Mouse (Mus musculus) ovary, postnatal 14 days (tissue): ENCODE results near the gene Slc39a5.

Source experiments
- DNase-seq: peaks from one replicate; pipeline ENCODE4 v3.0.0; 2022; ENCODE audit warnings: low spot score

Slc39a5 gene

GRCm38 (mm10) chr10:128401056-128401455 lies at the start of gene Slc39a5:
Gene Slc39a5 (minus strand): TSS chr10:128401229.
- no peak for DNase-seq

GRCm38 (mm10) chr10:128445407-128445806 lies 44.4 kb upstream of the Slc39a5 start:
- DNase-seq, result no peak

- no peak for DNase-seq
These were observed 43.3 kb upstream of the Slc39a5 start for GRCm38 (mm10) chr10:128444354-128444753.

- DNase-seq, result no peak
These were observed 41.7 kb upstream of the Slc39a5 start for GRCm38 (mm10) chr10:128442718-128443117.

GRCm38 (mm10) chr10:128441324-128442119 lies 40.5 kb upstream of the Slc39a5 start:
- DNase-seq, result no peak

GRCm38 (mm10) chr10:128440407-128440806 lies 39.4 kb upstream of the Slc39a5 start:
- DNase-seq, result no peak

GRCm38 (mm10) chr10:128438675-128439279 lies 37.7 kb upstream of the Slc39a5 start:
- no peak for DNase-seq

GRCm38 (mm10) chr10:128436376-128436775 lies 35.3 kb upstream of the Slc39a5 start:
- DNase-seq, result no peak

- DNase-seq, result no peak
These were observed 34.8 kb upstream of the Slc39a5 start for GRCm38 (mm10) chr10:128435873-128436272.

GRCm38 (mm10) chr10:128435186-128435823 lies 34.3 kb upstream of the Slc39a5 start:
- peak; percentile 36 for DNase-seq

- no peak for DNase-seq
These were observed 33.7 kb upstream of the Slc39a5 start for GRCm38 (mm10) chr10:128434681-128435080.

GRCm38 (mm10) chr10:128433417-128433816 lies 32.4 kb upstream of the Slc39a5 start:
- no peak for DNase-seq

GRCm38 (mm10) chr10:128429454-128429853 lies 28.4 kb upstream of the Slc39a5 start:
- DNase-seq, result no peak

- DNase-seq, result no peak
These were observed 28.0 kb upstream of the Slc39a5 start for GRCm38 (mm10) chr10:128429052-128429451.

- DNase-seq, result no peak
These were observed 24.2 kb upstream of the Slc39a5 start for GRCm38 (mm10) chr10:128425260-128425659.

- no peak for DNase-seq
These were observed 23.6 kb upstream of the Slc39a5 start for GRCm38 (mm10) chr10:128424604-128425003.

- no peak for DNase-seq
These were observed 21.4 kb upstream of the Slc39a5 start for GRCm38 (mm10) chr10:128422426-128422825.

- no peak for DNase-seq
These were observed 13.8 kb upstream of the Slc39a5 start for GRCm38 (mm10) chr10:128414848-128415247.

GRCm38 (mm10) chr10:128413076-128413475 lies 12.0 kb upstream of the Slc39a5 start:
- no peak for DNase-seq

- DNase-seq, result no peak
These were observed 11.5 kb upstream of the Slc39a5 start for GRCm38 (mm10) chr10:128412558-128412957.

GRCm38 (mm10) chr10:128412055-128412381 lies 11.0 kb upstream of the Slc39a5 start:
- no peak for DNase-seq

GRCm38 (mm10) chr10:128411211-128412054 lies 10.4 kb upstream of the Slc39a5 start, which contains the start of the genes Nabp2 and Rnf41:
Gene Nabp2 (minus strand): TSS chr10:128411492.
Gene Rnf41 (plus strand): TSS chr10:128411657.
- DNase-seq, result peak; percentile 97
